Mouse (Mus musculus) C2C12 (cell line): Measurements from ENCODE around the gene Scn3b.

Experiments
- CTCF ChIP-seq: IDR thresholded peaks from one replicate; pipeline ENCODE4 v1.5.1; 2011; ENCODE audit not compliant: control insufficient read depth, insufficient read depth, insufficient read length
- MYOD1 ChIP-seq: IDR thresholded peaks from one replicate; pipeline ENCODE4 v1.6.1; 2011; ENCODE audit warnings: low read depth; ENCODE audit not compliant: control insufficient read depth, insufficient read length
- MYOG ChIP-seq: IDR thresholded peaks from one replicate; pipeline ENCODE4 v1.6.1; 2011; ENCODE audit not compliant: control insufficient read depth, insufficient read length; ENCODE audit errors: extremely low read depth
- USF1 ChIP-seq: IDR thresholded peaks from one replicate; pipeline ENCODE4 v1.6.1; 2011; ENCODE audit warnings: low read depth, mild to moderate bottlenecking, control low read depth, moderate library complexity

- TF ChIP-seq USF1, result no peak
- TF ChIP-seq CTCF, result no peak
- no peak for TF ChIP-seq MYOG
- TF ChIP-seq MYOD1, result no peak
These were observed 8.7 kb downstream of the Scn3b start for GRCm38 (mm10) chr9:40277671-40278070.
